Mouse (Mus musculus) urinary bladder, postnatal 4 days (tissue): ENCODE data around the gene Gpm6a.

Source experiments
- DNase-seq, 2 experiments: peaks; one replicate each; pipeline ENCODE4 v3.0.0; 2021 to 2022; ENCODE audit warnings: low spot score in 2 of 2

Gpm6a gene

GRCm38 (mm10) chr8:54954741-54955455 is at the start of gene Gpm6a:
Gene Gpm6a (plus strand): TSS chr8:54954843.
- no peak for DNase-seq

- DNase-seq: no peak
Observed at GRCm38 (mm10) chr8:54912891-54913290, 41.8 kb upstream of the Gpm6a start.

GRCm38 (mm10) chr8:54917710-54918109 is 36.9 kb upstream of the Gpm6a start:
- DNase-seq: no peak

GRCm38 (mm10) chr8:54922160-54922855 is 32.3 kb upstream of the Gpm6a start:
- DNase-seq: no peak

GRCm38 (mm10) chr8:54924936-54925335 is 29.7 kb upstream of the Gpm6a start:
- DNase-seq: no peak

- DNase-seq: no peak
Observed at GRCm38 (mm10) chr8:54932306-54932705, 22.3 kb upstream of the Gpm6a start.

GRCm38 (mm10) chr8:54953351-54953750 is 1.3 kb upstream of the Gpm6a start:
- DNase-seq: no peak

GRCm38 (mm10) chr8:54954030-54954429 is 613 bp upstream of the Gpm6a start:
- DNase-seq: no peak

- no peak for DNase-seq
Observed at GRCm38 (mm10) chr8:54955456-54955800, 785 bp downstream of the Gpm6a start.

GRCm38 (mm10) chr8:54955935-54956573 is 1.4 kb downstream of the Gpm6a start:
- no peak for DNase-seq

- no peak for DNase-seq
Observed at GRCm38 (mm10) chr8:54956787-54957186, 2.1 kb downstream of the Gpm6a start.

- DNase-seq: no peak
Observed at GRCm38 (mm10) chr8:54957506-54957905, 2.9 kb downstream of the Gpm6a start.

- DNase-seq: no peak
Observed at GRCm38 (mm10) chr8:54961571-54961970, 6.9 kb downstream of the Gpm6a start.

GRCm38 (mm10) chr8:54975020-54975419 is 20.4 kb downstream of the Gpm6a start:
- DNase-seq: no peak

GRCm38 (mm10) chr8:54975506-54975905 is 20.9 kb downstream of the Gpm6a start:
- DNase-seq: no peak

GRCm38 (mm10) chr8:54975927-54976326 is 21.3 kb downstream of the Gpm6a start:
- no peak for DNase-seq

GRCm38 (mm10) chr8:54976663-54977062 is 22.0 kb downstream of the Gpm6a start:
- no peak for DNase-seq

- DNase-seq: no peak
Observed at GRCm38 (mm10) chr8:54986791-54987190, 32.1 kb downstream of the Gpm6a start.

GRCm38 (mm10) chr8:54989093-54989492 is 34.5 kb downstream of the Gpm6a start:
- DNase-seq: no peak

GRCm38 (mm10) chr8:54991840-54992609 is 37.4 kb downstream of the Gpm6a start:
- no peak for DNase-seq

GRCm38 (mm10) chr8:54995662-54996061 is 41.0 kb downstream of the Gpm6a start:
- DNase-seq: no peak

GRCm38 (mm10) chr8:55002398-55002797 is 47.8 kb downstream of the Gpm6a start:
- DNase-seq: no peak
